Mouse (Mus musculus) intestine, embryonic 14.5 days (tissue): Measurements from ENCODE around the gene Ntm. TPM values are rescaled to one million over a fixed set of nuclear protein-coding genes. Genes with fewer than 3 reads are reported as not detected.

Experiments used
- ATAC-seq: fragments of 200-750 bp; cut with Nextera tagmentation; replicated peaks from 2 replicates; pipeline ENCODE4 v1.8.0; 2017; ENCODE audit warnings: low read depth, moderate number of reproducible peaks, moderate TSS enrichment, moderate library complexity; ENCODE audit not compliant: low FRiP score, low TSS enrichment
- DNase-seq: peaks from one replicate; pipeline ENCODE4 v3.0.0-alpha.2; 2018; ENCODE audit warnings: low spot score
- H3K27ac ChIP-seq: fragments of 300-500 bp; sonication (generic); 2 replicates; pipeline ENCODE4 v1.5.1; 2014; ENCODE audit warnings: low read depth, mild to moderate bottlenecking, control low read depth
- H3K27me3 ChIP-seq: fragments of 300-500 bp; sonication (generic); replicated peaks from 2 replicates; pipeline ENCODE4 v1.6.1; 2014; ENCODE audit warnings: low read length, control low read depth; ENCODE audit not compliant: control insufficient read depth, insufficient read depth
- H3K36me3 ChIP-seq: fragments of 300-500 bp; sonication (generic); 2 replicates; pipeline ENCODE4 v1.6.1; 2014; ENCODE audit warnings: low read length, control low read depth; ENCODE audit not compliant: control insufficient read depth, insufficient read depth
- H3K4me1 ChIP-seq: fragments of 300-500 bp; sonication (generic); replicated peaks from 2 replicates; pipeline ENCODE4 v1.6.1; 2014; ENCODE audit warnings: low read length, control low read depth, mixed read lengths; ENCODE audit not compliant: control insufficient read depth, insufficient read depth
- H3K4me2 ChIP-seq: fragments of 300-500 bp; sonication (generic); 2 replicates; pipeline ENCODE4 v1.6.1; 2014; ENCODE audit warnings: low read length
- H3K4me3 ChIP-seq: fragments of 300-500 bp; sonication (generic); 2 replicates; pipeline ENCODE4 v1.5.1; 2014; ENCODE audit warnings: low read depth, low read length, control low read depth, mixed read lengths
- H3K9ac ChIP-seq: fragments of 300-500 bp; sonication (generic); 2 replicates; pipeline ENCODE4 v1.6.1; 2014; ENCODE audit warnings: mild to moderate bottlenecking, low read length
- H3K9me3 ChIP-seq: fragments of 300-500 bp; sonication (generic); 2 replicates; pipeline ENCODE4 v1.6.1; 2016; ENCODE audit warnings: low read length, control low read depth; ENCODE audit not compliant: control insufficient read depth
- WGBS: fragments of 180-500 bp; shearing (Covaris S2); extraction: QIAGEN DNeasy Blood & Tissue Kit; methylation state at CpG from one replicate; pipeline ENCODE4 v1.1.7; 2014; 5-methylcytosine and 5-hydroxymethylcytosine counted together
- polyA plus RNA-seq: library from polyadenylated mRNA; unstranded; fragments of >200 nt; fragmentation: Nextera tagmentation; extraction: Ambion mirVana; gene quantifications from 2 replicates; pipeline ENCODE4 v1.2.1, GENCODE M21; 2014

Gene Ntm
- polyA plus RNA-seq, 1 experiment from 2014 or later, result 11.6 TPM

DNA sequence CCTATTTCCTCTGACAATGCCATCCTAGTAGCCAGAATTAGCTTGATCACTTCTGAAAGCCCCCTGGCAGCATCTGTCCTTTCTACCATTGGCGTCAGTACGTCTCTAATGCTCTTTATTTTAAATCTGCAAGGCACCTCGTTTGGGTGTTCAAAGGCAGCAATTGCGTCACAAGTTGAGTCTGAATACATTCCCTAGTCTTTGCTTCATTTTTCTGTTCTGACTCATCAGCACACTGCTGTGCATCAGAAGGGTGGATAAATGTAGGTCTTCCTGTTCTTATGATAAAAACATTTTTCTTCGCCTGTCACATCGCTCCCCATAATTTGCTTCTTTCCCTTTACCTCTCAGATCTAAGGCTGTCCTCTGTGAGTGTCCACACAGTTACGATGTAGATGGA lies 958.4 kb downstream of the Ntm start:
- Histone ChIP-seq H3K4me2 (no peak overlapping the region), H3K27ac (no peak overlapping the region), H3K9me3 (no peaks in the 10 kb centered on the region), H3K36me3 (no peaks in the 10 kb centered on the region), H3K27me3 (no peaks in the 10 kb centered on the region), H3K9ac (no peak overlapping the region), H3K4me3 (no peak overlapping the region), H3K4me1 (no peaks in the 10 kb centered on the region)
- no peak for DNase-seq
- no peak for ATAC-seq
- 88% methylated on average over 7 of the region's 7 CpGs for WGBS

DNA sequence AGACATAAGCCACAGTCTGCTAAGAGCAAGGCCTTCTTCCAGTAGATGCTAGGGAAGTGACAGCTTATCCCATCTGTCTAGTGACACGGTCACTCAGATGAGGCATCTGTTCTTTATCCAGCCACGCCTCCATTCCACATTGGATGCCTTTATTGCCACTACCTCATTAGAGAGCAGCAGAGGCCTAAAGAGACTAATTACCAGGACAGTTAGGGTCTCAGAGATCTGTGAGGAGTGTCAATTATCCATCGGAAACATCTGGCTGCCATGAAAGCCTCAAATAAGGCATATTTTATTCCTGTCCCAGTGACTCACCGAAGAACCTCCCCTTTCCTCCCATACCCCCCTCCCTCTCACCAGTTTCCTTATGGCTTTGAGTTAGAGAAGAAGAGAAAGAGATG lies 963.0 kb downstream of the Ntm start:
- DNase-seq (no peak), ATAC-seq (no peak)
- Histone ChIP-seq H3K4me2 (no peak overlapping the region), H3K4me1 (no peaks in the 10 kb centered on the region), H3K27ac (no peak overlapping the region), H3K27me3 (no peaks in the 10 kb centered on the region), H3K9ac (no peak overlapping the region), H3K9me3 (no peaks in the 10 kb centered on the region), H3K36me3 (no peaks in the 10 kb centered on the region), H3K4me3 (no peak overlapping the region)
- 39% methylated on average over 4 of the region's 4 CpGs for WGBS

DNA sequence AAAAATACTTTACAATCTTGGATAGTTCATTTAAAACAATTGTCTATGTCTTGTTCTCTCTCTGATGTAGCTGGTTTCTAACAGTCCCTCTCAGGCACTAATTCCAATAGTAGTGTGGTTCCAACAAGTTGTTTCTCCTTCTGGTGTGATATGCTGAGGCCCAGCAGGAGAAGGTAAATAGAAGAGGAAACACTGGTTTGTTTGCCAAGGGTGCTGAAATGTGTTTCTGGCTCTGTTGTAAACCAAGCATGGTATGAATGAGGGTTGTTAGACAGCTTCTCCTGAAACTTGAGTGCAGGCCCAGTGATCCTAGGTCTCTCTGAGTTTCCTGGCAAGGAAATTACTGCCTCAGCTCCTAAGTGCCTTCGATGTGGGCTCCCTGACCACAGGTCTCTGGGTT lies 985.7 kb downstream of the Ntm start:
- no peak overlapping the region for H3K4me2 ChIP-seq
- no peaks in the 10 kb centered on the region for H3K9me3 ChIP-seq
- H3K9ac ChIP-seq, result no peak overlapping the region
- H3K4me1 ChIP-seq, result no peaks in the 10 kb centered on the region
- no peaks in the 10 kb centered on the region for H3K27me3 ChIP-seq
- H3K4me3 ChIP-seq, result no peak overlapping the region
- ATAC-seq (no peak), DNase-seq (no peak)
- no peaks in the 10 kb centered on the region for H3K36me3 ChIP-seq
- H3K27ac ChIP-seq, result no peak overlapping the region
- WGBS, result 79% methylated on average over 1 of the region's 1 CpGs

DNA sequence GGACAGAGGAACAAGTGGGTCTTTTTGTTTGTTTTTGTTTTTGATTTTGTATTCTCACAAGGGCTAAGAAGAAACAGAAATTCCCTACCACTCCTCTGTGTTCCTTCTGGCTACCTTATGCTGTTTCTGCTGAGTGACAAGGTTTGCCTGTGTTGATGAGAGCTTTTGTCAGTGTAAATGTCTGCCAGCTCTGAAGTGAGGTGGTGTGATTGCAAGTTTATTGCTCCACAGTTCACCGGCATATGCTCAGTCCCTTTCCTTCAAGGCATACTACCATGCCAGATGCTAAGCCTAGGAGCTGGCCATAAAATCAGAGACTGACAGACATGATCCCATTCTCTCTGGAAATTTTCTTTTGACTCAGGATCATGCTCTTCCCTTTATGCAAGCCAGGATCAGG lies 993.5 kb downstream of the Ntm start:
- no peaks in the 10 kb centered on the region for H3K9me3 ChIP-seq
- 38% methylated on average over 1 of the region's 1 CpGs for WGBS

More for the DNA sequence above, 993.5 kb downstream of the Ntm start:
- DNase-seq, result no peak
- Histone ChIP-seq H3K4me3 (no peak overlapping the region), H3K9ac (no peak overlapping the region), H3K4me2 (no peak overlapping the region), H3K27ac (no peak overlapping the region), H3K27me3 (no peaks in the 10 kb centered on the region), H3K4me1 (no peaks in the 10 kb centered on the region), H3K36me3 (no peaks in the 10 kb centered on the region)
- no peak for ATAC-seq
